Mouse (Mus musculus) intestine, postnatal 0 days (tissue): ENCODE results near the gene Hoxa6. TPM values are rescaled to one million over a fixed set of nuclear protein-coding genes. Genes with fewer than 3 reads are reported as not detected.

Experiments used
- ATAC-seq: fragments of 200-750 bp; cut with Nextera tagmentation; 2 replicates; pipeline ENCODE4 v1.8.0; 2017; ENCODE audit warnings: mild to moderate bottlenecking, moderate TSS enrichment, moderate library complexity
- H3K27ac ChIP-seq: fragments of 300-500 bp; sonication (generic); 2 replicates; pipeline ENCODE4 v1.5.1; 2014; ENCODE audit warnings: mild to moderate bottlenecking, low read depth, low read length, moderate library complexity
- H3K27me3 ChIP-seq: fragments of 300-500 bp; sonication (generic); replicated peaks from 2 replicates; pipeline ENCODE4 v1.6.1; 2014; ENCODE audit warnings: low read length, mixed read lengths; ENCODE audit not compliant: control insufficient read depth, insufficient read depth
- H3K36me3 ChIP-seq: fragments of 300-500 bp; sonication (generic); 2 replicates; pipeline ENCODE4 v1.6.1; 2014; ENCODE audit warnings: mild to moderate bottlenecking, moderate library complexity; ENCODE audit not compliant: control insufficient read depth, insufficient read depth
- H3K4me1 ChIP-seq: fragments of 300-500 bp; sonication (generic); replicated peaks from 2 replicates; pipeline ENCODE4 v1.6.1; 2014; ENCODE audit warnings: antibody characterized with exemption, low read length, mixed read lengths; ENCODE audit not compliant: control insufficient read depth, insufficient read depth
- H3K4me2 ChIP-seq: fragments of 300-500 bp; sonication (generic); replicated peaks from 2 replicates; pipeline ENCODE4 v1.6.1; 2014; ENCODE audit warnings: low read depth, mild to moderate bottlenecking, moderate library complexity
- H3K4me3 ChIP-seq: fragments of 300-500 bp; sonication (generic); 2 replicates; pipeline ENCODE4 v1.5.1; 2014; ENCODE audit warnings: low read depth, low read length
- H3K9ac ChIP-seq: fragments of 300-500 bp; sonication (generic); 2 replicates; pipeline ENCODE4 v1.6.1; 2014; ENCODE audit warnings: mild to moderate bottlenecking, low read depth, low read length
- H3K9me3 ChIP-seq: fragments of 300-500 bp; sonication (generic); 2 replicates; pipeline ENCODE4 v1.6.1; 2016; ENCODE audit warnings: mixed run types; ENCODE audit not compliant: control insufficient read depth
- CTCF ChIP-seq: sonication (generic); IDR thresholded peaks from 2 replicates; pipeline ENCODE4 v1.5.1; 2016; ENCODE audit warnings: low read depth, mild to moderate bottlenecking, control low read depth, antibody characterized with exemption, moderate library complexity
- WGBS: fragments of 180-500 bp; shearing (Covaris S2); extraction: QIAGEN DNeasy Blood & Tissue Kit; methylation state at CpG from one replicate; pipeline ENCODE4 v1.1.7; 2014; 5-methylcytosine and 5-hydroxymethylcytosine counted together
- polyA plus RNA-seq: library from polyadenylated mRNA; unstranded; fragments of >200 nt; fragmentation: Nextera tagmentation; extraction: Ambion mirVana; gene quantifications from 2 replicates; pipeline ENCODE4 v1.2.1, GENCODE M21; 2015

Gene Hoxa6
- polyA plus RNA-seq, 1 experiment from 2014 or later, result 0.76 TPM

GRCm38 (mm10) chr6:52225612-52226568 lies 17.4 kb upstream of the Hoxa6 start:
- H3K36me3 ChIP-seq, result no peaks in the 10 kb centered on the region
- WGBS, result 2% methylated on average over 69 of the region's 69 CpGs
- H3K4me3 ChIP-seq, result peak overlapping the region; percentile 32
- no peak overlapping the region for H3K9ac ChIP-seq
- H3K9me3 ChIP-seq, result no peaks in the 10 kb centered on the region
- peak overlapping the region; percentile 50 for H3K4me2 ChIP-seq
- H3K27ac ChIP-seq, result no peak overlapping the region
- peaks cover 96% of the 10 kb centered on the region for H3K27me3 ChIP-seq
- no peaks in the 10 kb centered on the region; the same call in 1 of the 2 replicates for H3K4me1 ChIP-seq
- no peak; the same call in 1 of the 2 replicates for ATAC-seq
- no peak for TF ChIP-seq CTCF

DNA sequence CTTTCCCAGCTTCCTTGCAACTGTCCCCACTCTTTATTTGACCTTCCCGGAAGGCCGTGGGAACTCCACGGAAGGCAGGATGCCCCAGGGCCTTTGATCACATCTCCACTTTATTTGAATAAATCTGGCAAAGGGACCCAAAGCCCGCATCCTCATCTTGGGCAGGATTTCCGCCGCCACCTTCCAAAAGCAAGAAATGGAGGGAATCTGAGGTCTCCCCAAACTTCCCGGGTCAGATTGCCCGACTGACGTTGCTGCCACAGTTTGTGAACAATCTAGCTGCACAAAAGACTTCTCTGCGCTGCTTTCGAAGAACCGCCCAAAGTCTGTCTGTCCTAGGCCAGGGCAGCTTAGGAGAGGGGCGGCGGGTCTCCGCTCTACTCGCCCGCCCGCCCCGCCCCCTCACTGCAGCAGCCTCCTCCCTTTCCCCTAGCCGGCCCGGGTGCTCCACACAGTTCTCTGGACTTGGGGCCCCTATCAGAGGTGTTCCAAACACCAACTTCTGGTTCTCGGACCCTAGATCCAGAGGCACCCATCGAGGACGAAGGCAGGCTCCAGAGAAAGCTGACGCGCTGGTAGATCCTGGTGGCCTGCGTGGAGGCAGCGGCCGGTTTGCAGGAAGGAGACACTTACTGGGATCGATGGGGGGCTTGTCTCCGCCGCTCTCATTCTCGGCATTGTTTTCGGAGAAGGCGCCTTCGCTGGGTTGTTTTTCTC lies 16.5 kb upstream of the Hoxa6 start:
- Histone ChIP-seq H3K4me3 (peak overlapping the region; percentile 32), H3K27me3 (peaks cover 96% of the 10 kb centered on the region), H3K9ac (peak overlapping the region; percentile 26; the same call in 1 of the 2 replicates), H3K9me3 (no peaks in the 10 kb centered on the region), H3K4me1 (no peaks in the 10 kb centered on the region; the same call in 1 of the 2 replicates), H3K4me2 (peak overlapping the region; percentile 50), H3K36me3 (no peaks in the 10 kb centered on the region), H3K27ac (no peak overlapping the region)
- WGBS, result 3% methylated on average over 36 of the region's 36 CpGs
- no peak for ATAC-seq
- no peak for TF ChIP-seq CTCF

- Histone ChIP-seq H3K27ac (no peak overlapping the region), H3K9ac (no peak overlapping the region), H3K9me3 (no peaks in the 10 kb centered on the region), H3K4me2 (peak overlapping the region; percentile 50; the same call in 1 of the 2 replicates), H3K4me3 (peak overlapping the region; percentile 32), H3K4me1 (no peaks in the 10 kb centered on the region; the same call in 1 of the 2 replicates), H3K27me3 (peaks cover 94% of the 10 kb centered on the region), H3K36me3 (no peaks in the 10 kb centered on the region)
- no peak for ATAC-seq
- WGBS, result 15% methylated on average over 24 of the region's 24 CpGs
- no peak for TF ChIP-seq CTCF
Observed at GRCm38 (mm10) chr6:52223939-52224760, 15.6 kb upstream of the Hoxa6 start.

DNA sequence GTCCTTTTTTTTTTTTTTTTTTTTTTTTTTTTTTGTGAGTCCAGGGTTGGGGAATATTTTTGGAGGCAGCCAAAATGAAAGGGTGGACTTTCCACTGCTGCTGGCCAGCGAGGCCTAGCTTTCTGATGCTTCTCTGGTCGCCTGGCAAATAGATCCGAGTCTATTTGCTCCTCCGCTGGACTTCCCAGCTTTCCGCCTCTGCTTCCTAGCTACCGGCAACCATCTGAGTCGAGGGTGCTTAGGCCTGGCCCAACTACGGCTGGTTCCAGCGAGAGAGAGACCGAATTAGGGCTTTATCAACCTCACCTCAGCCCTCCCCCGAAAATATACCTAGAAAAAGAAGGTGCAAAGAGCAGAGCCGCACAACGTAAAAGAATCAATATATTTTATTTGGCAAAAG lies 14.2 kb upstream of the Hoxa6 start:
- no peak for ATAC-seq
- no peak overlapping the region for H3K9ac ChIP-seq
- no peak overlapping the region for H3K27ac ChIP-seq
- H3K4me1 ChIP-seq, result no peaks in the 10 kb centered on the region; the same call in 1 of the 2 replicates
- 38% methylated on average over 13 of the region's 13 CpGs for WGBS
- no peak for TF ChIP-seq CTCF
- no peak overlapping the region for H3K4me3 ChIP-seq
- H3K9me3 ChIP-seq, result no peaks in the 10 kb centered on the region
- H3K36me3 ChIP-seq, result no peaks in the 10 kb centered on the region
- H3K27me3 ChIP-seq, result peaks cover 95% of the 10 kb centered on the region
- peak overlapping the region; percentile 92; the same call in 1 of the 2 replicates for H3K4me2 ChIP-seq

- no peak overlapping the region for H3K27ac ChIP-seq
- ATAC-seq, result peak; percentile 6; the same call in 1 of the 2 replicates
- H3K4me2 ChIP-seq, result peak overlapping the region; percentile 92
- H3K4me1 ChIP-seq, result no peaks in the 10 kb centered on the region; the same call in 1 of the 2 replicates
- peaks cover 95% of the 10 kb centered on the region for H3K27me3 ChIP-seq
- no peaks in the 10 kb centered on the region for H3K9me3 ChIP-seq
- peak overlapping the region; percentile 57 for H3K4me3 ChIP-seq
- no peaks in the 10 kb centered on the region for H3K36me3 ChIP-seq
- TF ChIP-seq CTCF, result no peak
- no peak overlapping the region for H3K9ac ChIP-seq
- 22% methylated on average over 21 of the region's 21 CpGs for WGBS
Observed at GRCm38 (mm10) chr6:52221993-52222685, 13.6 kb upstream of the Hoxa6 start.
